Mouse (Mus musculus) megakaryocyte progenitor cell, adult 5-6 weeks (primary cell): Measurements from ENCODE around the gene Blmh. TPM values are rescaled to one million over a fixed set of nuclear protein-coding genes. Genes with fewer than 3 reads are reported as not detected.
A peak's percentile ranks its signal among the peaks of the same experiment; 100 is the strongest.

Experiments used
- ATAC-seq: replicated peaks from 2 replicates; pipeline ENCODE4 v1.8.0; 2016; ENCODE audit warnings: mild to moderate bottlenecking, moderate TSS enrichment, inconsistent platforms; ENCODE audit not compliant: poor library complexity
- total RNA-seq, 2 experiments: library from RNA; stranded (forward) in 1 of 2; stranded (reverse) in 1 of 2; fragments of 157-497, 149-512 nt in 1 of 2; fragments of 200-1000 nt in 1 of 2; gene quantifications; 2 replicates each; pipeline versions ENCODE4 v1.2.3 to v1.2.4; 2015 to 2017

Blmh gene
- total RNA-seq, 2 experiments from 2014 or later, result 63.5 to 196 TPM

GRCm38 (mm10) chr11:76997916-76998704 is 73.5 kb downstream of the Blmh start, which contains the start of gene Slc6a4:
TSS of gene Slc6a4 (plus strand) at chr11:76998603.
- ATAC-seq, result no peak

- no peak for ATAC-seq
Observed at GRCm38 (mm10) chr11:76998705-76999226, 74.2 kb downstream of the Blmh start.

- 0 out of 2 replicates have a peak, but pooled peaks have one; percentile 26 for ATAC-seq
Observed at GRCm38 (mm10) chr11:77000741-77001140, 76.1 kb downstream of the Blmh start.

- ATAC-seq, result no peak
Observed at GRCm38 (mm10) chr11:77002361-77002760, 77.8 kb downstream of the Blmh start.

- no peak for ATAC-seq
Observed at GRCm38 (mm10) chr11:77005881-77006280, 81.3 kb downstream of the Blmh start.

GRCm38 (mm10) chr11:77006616-77007015 is 82.0 kb downstream of the Blmh start:
- ATAC-seq, result no peak

GRCm38 (mm10) chr11:77009069-77010025 is 84.7 kb downstream of the Blmh start:
- no peak for ATAC-seq

GRCm38 (mm10) chr11:77010762-77011475 is 86.3 kb downstream of the Blmh start:
- ATAC-seq, result no peak

GRCm38 (mm10) chr11:77018046-77018445 is 93.4 kb downstream of the Blmh start:
- ATAC-seq, result 0 out of 2 replicates have a peak, but pooled peaks have one; percentile 31

GRCm38 (mm10) chr11:77019539-77019938 is 94.9 kb downstream of the Blmh start:
- ATAC-seq, result no peak

- ATAC-seq, result no peak
Observed at GRCm38 (mm10) chr11:77021749-77022396, 97.3 kb downstream of the Blmh start.

GRCm38 (mm10) chr11:77026559-77026958 is 102.0 kb downstream of the Blmh start:
- ATAC-seq, result no peak

- ATAC-seq, result no peak
Observed at GRCm38 (mm10) chr11:77028157-77028556, 103.5 kb downstream of the Blmh start.

GRCm38 (mm10) chr11:77031151-77031934 is 106.7 kb downstream of the Blmh start:
- peak; percentile 57 for ATAC-seq

Other genes with a start within 250 kb of the Blmh start
- not detected in 2 replicates for gene Trarg1, start 245.0 kb upstream of the Blmh start, total RNA-seq (2015)
- not detected in 2 replicates for gene Trarg1, start 245.0 kb upstream of the Blmh start, total RNA-seq (2017)
- 19.4 and 27.4 TPM in 2 replicates for gene Gosr1, start 161.2 kb upstream of the Blmh start, total RNA-seq (2015)
- gene Gosr1, start 161.2 kb upstream of the Blmh start, total RNA-seq (2017), result 65.4 and 71.6 TPM in 2 replicates
- 28.3 and 29.5 TPM in 2 replicates for gene Cpd, start 77.8 kb upstream of the Blmh start, total RNA-seq (2015)
- 18.8 and 18.9 TPM in 2 replicates for gene Cpd, start 77.8 kb upstream of the Blmh start, total RNA-seq (2017)
- gene Tmigd1, start 22.6 kb upstream of the Blmh start, total RNA-seq (2015), result not detected in 2 replicates
- not detected in 2 replicates for gene Tmigd1, start 22.6 kb upstream of the Blmh start, total RNA-seq (2017)
- gene Slc6a4, start 73.8 kb downstream of the Blmh start, total RNA-seq (2015), result not detected in 2 replicates
- gene Slc6a4, start 73.8 kb downstream of the Blmh start, total RNA-seq (2017), result not detected in 2 replicates
- gene Nsrp1, start 153.6 kb downstream of the Blmh start, total RNA-seq (2015), result 31.1 and 51.1 TPM in 2 replicates
- gene Nsrp1, start 153.6 kb downstream of the Blmh start, total RNA-seq (2017), result 17.7 and 26.8 TPM in 2 replicates